Mouse (Mus musculus): ENCODE results near the gene Gm6020.

DNA sequence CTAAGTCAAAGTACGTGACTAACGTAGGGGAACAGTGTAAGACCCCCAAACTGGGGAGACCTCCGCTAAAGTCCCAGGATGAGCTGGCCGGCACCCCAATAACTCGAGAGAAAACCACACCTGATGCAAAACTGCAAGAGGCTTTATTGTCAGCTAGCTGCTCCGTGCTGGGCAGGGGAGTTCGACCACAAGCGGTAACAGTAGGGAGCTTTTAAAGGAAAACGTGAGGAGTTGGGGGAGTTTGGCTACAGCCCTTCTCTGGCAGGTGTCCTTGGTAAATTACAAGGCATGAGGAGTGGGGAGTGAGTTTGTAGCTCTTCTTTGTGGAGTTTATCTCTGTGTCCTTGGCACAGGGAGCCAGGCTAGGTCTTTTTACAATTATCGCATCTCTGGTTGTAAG lies 16.1 kb downstream of the Gm6020 start:
- TF ChIP-seq POLR2A (IDR thresholded peaks at IDR 0.05; ENCODE audit: insufficient read depth, low read length) = no peak
- no peak for TF ChIP-seq CTCF (IDR thresholded peaks at IDR 0.05; ENCODE audit: low read depth, low read length)
- TF ChIP-seq EP300 (IDR thresholded peaks at IDR 0.05; ENCODE audit: insufficient read depth, low read depth, low read length) = no peak

Measured in ES-Bruce4 (cell line).